Mouse (Mus musculus) lung, adult 2 months (tissue): ENCODE results near the gene Calr3. TPM values are rescaled to one million over a fixed set of nuclear protein-coding genes. Genes with fewer than 3 reads are reported as not detected.

Experiments used
- DNase-seq: peaks from one replicate; pipeline ENCODE4 v3.0.0; 2022
- H3K4me1 ChIP-seq: fragments of 200-500 bp; 2 replicates; pipeline ENCODE4 v1.6.1; 2011; ENCODE audit warnings: low read length; ENCODE audit not compliant: control insufficient read depth, insufficient read depth
- H3K4me3 ChIP-seq: fragments of 200-500 bp; replicated peaks from 2 replicates; pipeline ENCODE3; 2011; ENCODE audit warnings: low read depth, mild to moderate bottlenecking, control low read depth, low read length; ENCODE audit errors: extremely low read depth
- CTCF ChIP-seq: fragments of 200-500 bp; IDR thresholded peaks from 2 replicates; pipeline ENCODE4 v1.5.1; 2011; ENCODE audit warnings: mild to moderate bottlenecking, low read length, control low read depth; ENCODE audit not compliant: insufficient read depth
- POLR2A ChIP-seq: fragments of 200-500 bp; IDR thresholded peaks from 2 replicates; pipeline ENCODE4 v1.6.1; 2011; ENCODE audit warnings: low read depth, mild to moderate bottlenecking, control low read depth, low read length, borderline replicate concordance; ENCODE audit errors: extremely low read depth
- WGBS: fragments of 180-500 bp; shearing (Covaris S2); methylation state at CpG from one replicate; pipeline ENCODE4 v1.1.7; 2018; 5-methylcytosine and 5-hydroxymethylcytosine counted together
- polyA plus RNA-seq: library from polyadenylated mRNA; depleted of rRNA; stranded (reverse); fragments of >200 nt; gene quantifications from 2 replicates; pipeline ENCODE4 v1.2.3, GENCODE M21; 2012; rRNA removed

The Calr3 gene
- 0.49 and 0.51 TPM in 2 replicates for polyA plus RNA-seq

GRCm38 (mm10) chr8:72443338-72443993 is at the start of gene Calr3, which contains the start of gene 1700030K09Rik:
TSS of gene Calr3 (minus strand) at chr8:72443870.
TSS of gene 1700030K09Rik (plus strand) at chr8:72443880.
- Histone ChIP-seq H3K4me3 (peak within 1 kb of the TSS; percentile 75), H3K4me1 (no peaks in the 10 kb centered on the region)
- peak; percentile 98 for DNase-seq
- TF ChIP-seq CTCF, result no peak
- TF ChIP-seq POLR2A, result peak; percentile 50; the same call in 1 of the 2 replicates
- 6% methylated on average over 34 of the region's 34 CpGs for WGBS

DNA sequence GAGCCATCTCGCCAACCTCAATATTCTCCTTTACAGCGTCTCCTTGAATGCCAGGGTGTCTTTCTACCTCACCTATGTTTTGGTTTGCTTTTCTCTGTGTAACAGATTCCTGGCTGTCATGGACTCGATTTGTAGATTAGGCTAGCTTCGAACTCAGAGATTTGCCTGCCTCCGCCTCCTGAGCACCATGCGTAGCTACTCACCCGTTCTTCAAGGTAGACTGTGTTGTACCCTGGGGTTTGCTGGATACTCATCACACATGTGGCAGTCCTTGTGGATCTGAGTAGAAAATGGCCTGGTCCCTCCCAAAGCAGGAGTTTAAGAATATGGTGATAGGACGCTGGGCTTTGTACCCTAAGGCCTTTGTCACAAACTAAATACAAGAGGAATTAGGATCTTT is 49.7 kb upstream of the Calr3 start:
- DNase-seq, result no peak
- H3K4me3 ChIP-seq, result peak overlapping the region; percentile 85
- no peak for TF ChIP-seq CTCF
- no peak for TF ChIP-seq POLR2A
- WGBS, result 13% methylated on average over 8 of the region's 8 CpGs
- H3K4me1 ChIP-seq, result peaks cover 13% of the 10 kb centered on the region

- Histone ChIP-seq H3K4me3 (peak overlapping the region; percentile 85), H3K4me1 (peaks cover 13% of the 10 kb centered on the region)
- DNase-seq, result peak; percentile 100
- 1% methylated on average over 56 of the region's 56 CpGs for WGBS
- TF ChIP-seq CTCF, result no peak
- TF ChIP-seq POLR2A, result peak; percentile 31; the same call in 1 of the 2 replicates
Observed at GRCm38 (mm10) chr8:72492622-72493081, 49.0 kb upstream of the Calr3 start.

GRCm38 (mm10) chr8:72491680-72492621 is 48.3 kb upstream of the Calr3 start, which contains the start of gene Slc35e1:
TSS of gene Slc35e1 (minus strand) at chr8:72492614.
- Histone ChIP-seq H3K4me1 (peaks cover 13% of the 10 kb centered on the region), H3K4me3 (peak within 1 kb of the TSS; percentile 90)
- WGBS, result under 1% methylated on average over 93 of the region's 98 CpGs
- peak; percentile 28 for DNase-seq
- no peak for TF ChIP-seq CTCF
- TF ChIP-seq POLR2A, result peak; percentile 28; the same call in 1 of the 2 replicates

GRCm38 (mm10) chr8:72491017-72491416 is 47.3 kb upstream of the Calr3 start:
- no peak overlapping the region for H3K4me3 ChIP-seq
- WGBS, result 72% methylated on average over 2 of the region's 2 CpGs
- peaks cover 13% of the 10 kb centered on the region for H3K4me1 ChIP-seq
- no peak for DNase-seq
- no peak for TF ChIP-seq POLR2A
- no peak for TF ChIP-seq CTCF

GRCm38 (mm10) chr8:72487014-72487413 is 43.3 kb upstream of the Calr3 start:
- no peak overlapping the region for H3K4me3 ChIP-seq
- TF ChIP-seq POLR2A (no peak), CTCF (no peak)
- peaks cover 7% of the 10 kb centered on the region for H3K4me1 ChIP-seq
- DNase-seq, result no peak

DNA sequence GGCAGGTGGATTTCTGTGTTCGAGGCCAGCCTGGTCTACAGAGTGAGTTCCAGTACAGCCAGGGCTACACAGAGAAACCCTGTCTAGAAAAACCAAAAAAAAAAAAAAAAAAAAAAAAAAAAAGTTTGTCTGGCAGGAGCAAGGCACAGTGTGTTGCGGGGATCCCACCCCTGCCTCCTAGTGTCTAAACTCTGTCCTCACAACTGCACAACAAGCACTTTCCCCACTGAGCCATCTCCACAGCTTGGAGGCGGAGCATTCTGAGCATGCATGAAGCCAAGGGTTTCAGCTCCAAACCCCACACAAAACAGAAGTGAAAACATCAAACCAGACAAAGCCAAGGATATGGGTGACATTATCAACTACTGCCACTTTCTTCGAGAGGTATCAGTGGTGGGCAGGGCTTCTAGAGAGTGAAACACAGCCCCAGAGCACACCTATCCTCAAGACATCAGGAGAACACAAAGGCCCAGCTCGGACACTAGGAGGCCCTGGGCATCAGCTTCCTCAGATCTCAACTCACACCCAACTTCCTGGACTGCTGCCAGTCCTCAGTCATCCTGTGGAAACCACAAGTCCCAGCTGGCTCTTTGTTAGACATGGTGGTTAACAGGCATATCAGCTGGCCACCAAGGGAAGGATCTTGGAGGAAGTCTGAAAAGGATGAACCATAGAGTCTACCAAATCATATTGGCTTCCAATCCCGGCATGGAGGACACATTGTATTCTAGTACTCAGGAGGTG is 42.0 kb upstream of the Calr3 start:
- Histone ChIP-seq H3K4me3 (no peak overlapping the region), H3K4me1 (no peaks in the 10 kb centered on the region)
- 61% methylated on average over 6 of the region's 6 CpGs for WGBS
- DNase-seq, result peak; percentile 27
- TF ChIP-seq CTCF (no peak), POLR2A (no peak)

GRCm38 (mm10) chr8:72474826-72475546 is 31.3 kb upstream of the Calr3 start, which contains the start of gene Cherp:
TSS of gene Cherp (minus strand) at chr8:72475226.
- Histone ChIP-seq H3K4me1 (peaks cover 7% of the 10 kb centered on the region), H3K4me3 (peak within 1 kb of the TSS; percentile 76)
- peak; percentile 95 for DNase-seq
- TF ChIP-seq CTCF (no peak), POLR2A (peak; percentile 80; the same call in 1 of the 2 replicates)
- under 1% methylated on average over 80 of the region's 80 CpGs for WGBS

DNA sequence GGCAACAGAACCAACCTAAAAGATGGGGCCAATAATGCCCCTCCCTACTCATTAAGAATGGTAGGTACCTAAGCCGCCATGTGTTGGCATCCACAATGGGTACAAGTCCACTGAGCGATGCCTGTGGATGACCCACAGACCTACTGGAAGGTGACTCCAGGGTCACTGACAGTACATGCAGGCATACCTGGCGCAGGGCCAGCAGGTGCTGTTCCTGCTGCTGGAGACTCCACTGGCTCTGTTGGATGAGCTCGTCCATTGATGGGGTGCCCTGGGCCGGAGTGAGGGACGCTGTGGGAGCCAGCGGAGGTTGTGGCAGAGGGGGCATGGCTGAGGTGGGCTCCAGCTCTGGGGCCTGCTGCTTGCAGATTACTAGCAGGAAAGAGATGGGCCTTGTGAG is 27.0 kb upstream of the Calr3 start:
- no peak for DNase-seq
- Histone ChIP-seq H3K4me3 (no peak overlapping the region), H3K4me1 (peaks cover 2% of the 10 kb centered on the region; the same call in 1 of the 2 replicates)
- 93% methylated on average over 7 of the region's 7 CpGs for WGBS
- TF ChIP-seq POLR2A (no peak), CTCF (no peak)
